Mouse (Mus musculus): ENCODE measurements at regions not wholly inside any gene's neighbourhood (a gene's known extent, or its start where the extent isn't known, plus 50 kb on each side); places are given as distances from the start of the nearest gene placed in this dataset.

- no peaks in the 10 kb centered on the region for H3K4me1 ChIP-seq (ENCODE audit: control insufficient read depth, insufficient read depth, low read length)
- no peaks in the 10 kb centered on the region for H3K9me3 ChIP-seq (replicated peaks; ENCODE audit: control insufficient read depth, low read length)
- DNase-seq (ENCODE audit: low spot score) (no peak), ATAC-seq (replicated peaks; ENCODE audit: insufficient number of reproducible peaks, low FRiP score, low TSS enrichment, low read depth) (no peak)
- H3K4me3 ChIP-seq (ENCODE audit: low read depth, low read length) = no peak overlapping the region
- no peak overlapping the region for H3K27ac ChIP-seq (replicated peaks; ENCODE audit: low read depth, low read length)
- no peaks in the 10 kb centered on the region for H3K36me3 ChIP-seq (replicated peaks; ENCODE audit: control insufficient read depth, insufficient read depth, low read depth, low read length)
- H3K9ac ChIP-seq (replicated peaks; ENCODE audit: low read length) = no peak overlapping the region
- H3K4me2 ChIP-seq (ENCODE audit: low read depth, low read length) = no peak overlapping the region
- 81% methylated on average over 11 of the region's 11 CpGs for WGBS
- no peaks in the 10 kb centered on the region for H3K27me3 ChIP-seq (ENCODE audit: control insufficient read depth, insufficient read depth, low read length)
Measured at GRCm38 (mm10) chr15:13246053-13246696, 72.7 kb upstream of the Cdh6 start.

GRCm38 (mm10) chr15:13244306-13244705 lies 70.8 kb upstream of the Cdh6 start:
- H3K4me2 ChIP-seq (ENCODE audit: low read depth, low read length) = peak overlapping the region; percentile 21
- DNase-seq (ENCODE audit: low spot score) = peak; percentile 18

GRCm38 (mm10) chr15:13243561-13243960 lies 70.1 kb upstream of the Cdh6 start:
- 70% methylated on average over 4 of the region's 4 CpGs for WGBS
- Histone ChIP-seq H3K36me3 (replicated peaks; ENCODE audit: control insufficient read depth, insufficient read depth, low read depth, low read length) (no peaks in the 10 kb centered on the region), H3K27ac (replicated peaks; ENCODE audit: low read depth, low read length) (no peak overlapping the region), H3K4me3 (ENCODE audit: low read depth, low read length) (no peak overlapping the region), H3K4me2 (ENCODE audit: low read depth, low read length) (no peak overlapping the region), H3K9me3 (replicated peaks; ENCODE audit: control insufficient read depth, low read length) (no peaks in the 10 kb centered on the region), H3K27me3 (ENCODE audit: control insufficient read depth, insufficient read depth, low read length) (no peaks in the 10 kb centered on the region), H3K4me1 (ENCODE audit: control insufficient read depth, insufficient read depth, low read length) (no peaks in the 10 kb centered on the region), H3K9ac (replicated peaks; ENCODE audit: low read length) (no peak overlapping the region)
- no peak for DNase-seq (ENCODE audit: low spot score)
- no peak for ATAC-seq (replicated peaks; ENCODE audit: insufficient number of reproducible peaks, low FRiP score, low TSS enrichment, low read depth)

More at GRCm38 (mm10) chr15:13244306-13244705, 70.8 kb upstream of the Cdh6 start:
- 0 out of 2 replicates have a peak, but pooled peaks have one; percentile 65 for ATAC-seq (replicated peaks; ENCODE audit: insufficient number of reproducible peaks, low FRiP score, low TSS enrichment, low read depth)
- WGBS = 33% methylated on average over 14 of the region's 14 CpGs
- no peak overlapping the region for H3K27ac ChIP-seq (replicated peaks; ENCODE audit: low read depth, low read length)
- H3K9ac ChIP-seq (replicated peaks; ENCODE audit: low read length) = no peak overlapping the region; the same call in 1 of the 2 replicates
- no peaks in the 10 kb centered on the region for H3K9me3 ChIP-seq (replicated peaks; ENCODE audit: control insufficient read depth, low read length)
- no peaks in the 10 kb centered on the region for H3K4me1 ChIP-seq (ENCODE audit: control insufficient read depth, insufficient read depth, low read length)
- H3K36me3 ChIP-seq (replicated peaks; ENCODE audit: control insufficient read depth, insufficient read depth, low read depth, low read length) = no peaks in the 10 kb centered on the region
- H3K27me3 ChIP-seq (ENCODE audit: control insufficient read depth, insufficient read depth, low read length) = no peaks in the 10 kb centered on the region
- no peak overlapping the region for H3K4me3 ChIP-seq (ENCODE audit: low read depth, low read length)

DNA sequence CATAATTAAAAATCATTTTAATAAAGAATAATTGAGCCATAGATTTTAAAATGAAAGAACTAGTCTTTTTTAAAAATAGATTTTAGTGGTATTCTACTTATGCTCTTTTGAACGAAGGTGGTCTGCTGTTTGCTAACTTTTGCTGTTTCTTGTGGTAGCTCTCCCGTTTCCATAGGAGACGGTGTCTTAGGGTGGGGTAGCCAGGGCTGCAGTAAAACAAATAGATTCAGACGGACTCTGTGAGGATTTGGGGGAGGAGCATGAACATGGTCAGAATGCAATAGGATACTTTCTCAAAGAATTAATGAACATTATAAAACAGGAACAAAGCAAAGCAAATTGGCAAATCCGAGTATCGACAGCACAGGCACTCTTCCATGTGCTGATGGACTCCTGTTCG lies 67.5 kb upstream of the Cdh6 start:
- 77% methylated on average over 7 of the region's 7 CpGs for WGBS
- Histone ChIP-seq H3K4me2 (ENCODE audit: low read depth, low read length) (no peak overlapping the region), H3K9ac (replicated peaks; ENCODE audit: low read length) (no peak overlapping the region), H3K36me3 (replicated peaks; ENCODE audit: control insufficient read depth, insufficient read depth, low read depth, low read length) (no peaks in the 10 kb centered on the region), H3K4me3 (ENCODE audit: low read depth, low read length) (no peak overlapping the region), H3K4me1 (ENCODE audit: control insufficient read depth, insufficient read depth, low read length) (no peaks in the 10 kb centered on the region), H3K27me3 (ENCODE audit: control insufficient read depth, insufficient read depth, low read length) (no peaks in the 10 kb centered on the region), H3K9me3 (replicated peaks; ENCODE audit: control insufficient read depth, low read length) (no peaks in the 10 kb centered on the region), H3K27ac (replicated peaks; ENCODE audit: low read depth, low read length) (no peak overlapping the region)
- ATAC-seq (replicated peaks; ENCODE audit: insufficient number of reproducible peaks, low FRiP score, low TSS enrichment, low read depth) (no peak), DNase-seq (ENCODE audit: low spot score) (no peak)

GRCm38 (mm10) chr15:13236869-13237507 lies 63.5 kb upstream of the Cdh6 start:
- Histone ChIP-seq H3K4me2 (ENCODE audit: low read depth, low read length) (no peak overlapping the region), H3K9me3 (replicated peaks; ENCODE audit: control insufficient read depth, low read length) (no peaks in the 10 kb centered on the region), H3K27ac (replicated peaks; ENCODE audit: low read depth, low read length) (no peak overlapping the region), H3K27me3 (ENCODE audit: control insufficient read depth, insufficient read depth, low read length) (no peaks in the 10 kb centered on the region), H3K9ac (replicated peaks; ENCODE audit: low read length) (no peak overlapping the region), H3K36me3 (replicated peaks; ENCODE audit: control insufficient read depth, insufficient read depth, low read depth, low read length) (no peaks in the 10 kb centered on the region), H3K4me3 (ENCODE audit: low read depth, low read length) (no peak overlapping the region), H3K4me1 (ENCODE audit: control insufficient read depth, insufficient read depth, low read length) (no peaks in the 10 kb centered on the region)
- DNase-seq (ENCODE audit: low spot score) = no peak
- no peak for ATAC-seq (replicated peaks; ENCODE audit: insufficient number of reproducible peaks, low FRiP score, low TSS enrichment, low read depth)
- 83% methylated on average over 8 of the region's 8 CpGs for WGBS

DNA sequence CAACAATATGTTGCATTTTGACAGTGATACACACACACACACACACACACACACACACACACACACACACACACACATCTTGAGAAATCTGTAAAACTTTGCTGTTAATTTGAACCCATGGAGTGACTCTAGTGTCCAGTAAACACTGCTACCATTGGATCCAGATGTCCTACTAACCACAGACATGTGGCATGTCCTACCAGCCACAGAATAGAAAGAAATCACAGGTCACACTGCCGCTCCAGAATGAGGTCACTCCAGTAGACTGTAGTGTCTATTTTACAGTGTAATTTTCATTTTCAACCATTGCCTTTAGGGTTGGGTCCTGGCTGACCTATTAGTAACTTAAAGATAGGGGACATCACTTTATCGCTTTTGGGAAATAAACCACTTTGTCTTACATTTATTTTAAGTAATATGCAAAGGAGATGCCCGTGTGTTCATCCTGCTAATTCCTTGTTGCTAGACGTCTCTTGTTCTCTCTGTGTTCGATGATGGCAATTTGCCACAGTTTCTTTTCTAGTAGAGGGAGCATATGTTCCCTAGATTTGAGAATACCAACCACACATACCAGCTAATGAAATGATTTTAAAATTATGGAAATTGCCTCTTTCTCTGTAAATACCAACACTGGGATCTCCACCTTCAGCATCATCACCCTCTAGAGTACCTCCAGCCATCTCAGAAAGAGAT lies 59.2 kb upstream of the Cdh6 start:
- no peaks in the 10 kb centered on the region for H3K4me1 ChIP-seq (ENCODE audit: control insufficient read depth, insufficient read depth, low read length)
- no peak overlapping the region for H3K4me3 ChIP-seq (ENCODE audit: low read depth, low read length)
- no peaks in the 10 kb centered on the region for H3K9me3 ChIP-seq (replicated peaks; ENCODE audit: control insufficient read depth, low read length)
- DNase-seq (ENCODE audit: low spot score) = peak; percentile 56
- ATAC-seq (replicated peaks; ENCODE audit: insufficient number of reproducible peaks, low FRiP score, low TSS enrichment, low read depth) = no peak
- no peaks in the 10 kb centered on the region for H3K27me3 ChIP-seq (ENCODE audit: control insufficient read depth, insufficient read depth, low read length)
- H3K36me3 ChIP-seq (replicated peaks; ENCODE audit: control insufficient read depth, insufficient read depth, low read depth, low read length) = no peaks in the 10 kb centered on the region
- H3K9ac ChIP-seq (replicated peaks; ENCODE audit: low read length) = no peak overlapping the region
- no peak overlapping the region for H3K4me2 ChIP-seq (ENCODE audit: low read depth, low read length)
- no peak overlapping the region for H3K27ac ChIP-seq (replicated peaks; ENCODE audit: low read depth, low read length)
- 81% methylated on average over 5 of the region's 5 CpGs for WGBS

DNA sequence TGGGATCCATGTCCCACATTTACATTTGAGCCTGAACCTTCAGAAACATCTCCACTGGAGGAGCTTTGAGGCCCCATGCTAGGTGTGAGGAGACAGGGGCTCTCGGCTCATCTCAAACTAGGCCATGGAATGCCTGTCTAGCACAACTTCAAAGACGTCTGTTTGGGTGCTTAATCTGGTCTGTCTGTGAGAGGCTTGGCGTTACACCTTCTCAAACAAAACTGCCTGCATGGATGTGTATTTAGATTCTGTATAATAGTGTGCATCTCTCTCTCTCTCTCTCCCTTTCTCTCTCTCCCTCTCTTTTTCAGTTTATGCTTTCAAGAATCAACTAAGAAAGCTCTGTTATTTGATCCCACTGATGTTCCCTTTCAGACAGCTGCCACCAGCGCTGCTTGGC lies 58.1 kb upstream of the Cdh6 start:
- Histone ChIP-seq H3K36me3 (replicated peaks; ENCODE audit: control insufficient read depth, insufficient read depth, low read depth, low read length) (no peaks in the 10 kb centered on the region), H3K9me3 (replicated peaks; ENCODE audit: control insufficient read depth, low read length) (no peaks in the 10 kb centered on the region), H3K27me3 (ENCODE audit: control insufficient read depth, insufficient read depth, low read length) (no peaks in the 10 kb centered on the region), H3K4me3 (ENCODE audit: low read depth, low read length) (no peak overlapping the region), H3K4me1 (ENCODE audit: control insufficient read depth, insufficient read depth, low read length) (no peaks in the 10 kb centered on the region), H3K9ac (replicated peaks; ENCODE audit: low read length) (no peak overlapping the region), H3K27ac (replicated peaks; ENCODE audit: low read depth, low read length) (no peak overlapping the region), H3K4me2 (ENCODE audit: low read depth, low read length) (no peak overlapping the region)
- WGBS = 35% methylated on average over 4 of the region's 4 CpGs
- ATAC-seq (replicated peaks; ENCODE audit: insufficient number of reproducible peaks, low FRiP score, low TSS enrichment, low read depth) = no peak
- no peak for DNase-seq (ENCODE audit: low spot score)

GRCm38 (mm10) chr15:13228125-13228524 lies 54.6 kb upstream of the Cdh6 start:
- 95% methylated on average over 12 of the region's 12 CpGs for WGBS

More at GRCm38 (mm10) chr15:13228125-13228524, 54.6 kb upstream of the Cdh6 start:
- Histone ChIP-seq H3K4me3 (ENCODE audit: low read depth, low read length) (no peak overlapping the region), H3K36me3 (replicated peaks; ENCODE audit: control insufficient read depth, insufficient read depth, low read depth, low read length) (no peaks in the 10 kb centered on the region), H3K4me2 (ENCODE audit: low read depth, low read length) (no peak overlapping the region), H3K27ac (replicated peaks; ENCODE audit: low read depth, low read length) (no peak overlapping the region), H3K27me3 (ENCODE audit: control insufficient read depth, insufficient read depth, low read length) (no peaks in the 10 kb centered on the region), H3K9ac (replicated peaks; ENCODE audit: low read length) (no peak overlapping the region), H3K9me3 (replicated peaks; ENCODE audit: control insufficient read depth, low read length) (no peaks in the 10 kb centered on the region), H3K4me1 (ENCODE audit: control insufficient read depth, insufficient read depth, low read length) (no peaks in the 10 kb centered on the region)
- ATAC-seq (replicated peaks; ENCODE audit: insufficient number of reproducible peaks, low FRiP score, low TSS enrichment, low read depth) = no peak
- no peak for DNase-seq (ENCODE audit: low spot score)

All from embryonic facial prominence, embryonic 11.5 days (tissue).